Mouse (Mus musculus): ENCODE results near the gene Micu2.
A peak's percentile ranks its signal among the peaks of the same experiment; 100 is the strongest.
"Not testable (repeated sequence)": the region's sequence is repeated elsewhere in the genome, so short reads cannot be mapped to it uniquely, and the experiment has no call there.

Micu2 gene

DNA sequence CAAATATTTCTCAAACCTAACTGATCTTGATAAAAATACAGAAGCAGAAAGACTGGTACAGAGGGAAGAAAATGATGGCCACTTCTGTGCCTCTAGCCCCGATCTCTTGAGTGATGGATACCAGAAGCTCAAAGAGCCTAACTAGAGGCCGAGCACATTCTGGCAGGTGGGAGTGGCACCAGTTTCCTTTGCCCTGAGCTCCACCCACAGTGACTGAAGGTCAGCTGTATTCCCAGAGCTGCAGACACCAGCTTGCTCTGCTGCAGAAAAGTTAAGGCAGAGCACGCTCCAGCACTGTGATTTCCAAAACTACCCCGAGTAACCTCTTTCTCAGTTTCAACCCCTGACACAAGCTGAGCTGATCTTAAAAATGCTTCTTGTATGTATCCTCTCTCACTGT lies 37.2 kb downstream of the Micu2 start:
- no peak for DNase-seq (ENCODE audit: inconsistent ontology term)

DNA sequence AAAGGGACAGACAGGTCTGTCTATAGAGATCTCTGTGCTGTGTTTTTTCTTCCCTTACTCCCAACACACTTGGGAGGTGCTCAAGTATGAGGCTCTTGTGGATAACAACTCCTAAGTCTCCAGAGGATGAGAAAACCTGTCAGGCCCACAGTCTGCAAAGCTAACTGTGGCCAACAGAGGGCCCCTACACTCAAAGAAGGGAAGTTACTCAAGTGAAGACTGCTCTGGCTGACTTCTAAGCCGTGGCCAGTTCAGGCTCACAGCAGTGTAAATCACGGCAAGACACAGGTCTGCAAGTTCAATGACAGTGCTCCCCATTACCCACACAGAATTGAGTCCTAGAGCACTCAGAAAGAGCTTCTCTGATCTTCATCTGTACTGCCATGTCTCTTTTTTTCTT lies 48.0 kb downstream of the Micu2 start:
- DNase-seq (ENCODE audit: inconsistent ontology term): peak; percentile 10

DNA sequence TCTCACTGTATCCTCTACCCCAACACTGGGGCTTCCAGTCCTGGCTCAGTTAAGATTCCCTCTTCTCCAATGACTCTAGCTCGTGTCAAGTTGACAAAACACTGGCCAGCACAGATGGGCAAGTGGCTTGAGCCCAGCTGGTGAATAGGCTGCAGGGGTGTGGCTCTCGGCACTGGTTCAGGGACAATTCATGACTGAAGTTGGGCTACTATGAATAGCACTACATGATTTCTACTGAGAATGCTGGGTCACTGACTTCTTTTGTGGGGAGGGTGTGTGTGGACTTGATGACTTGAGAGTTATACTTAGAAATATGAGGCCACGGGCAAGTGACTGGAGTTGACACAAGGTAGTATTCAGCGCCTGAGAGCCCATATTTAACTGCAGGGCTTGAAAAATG lies 53.2 kb downstream of the Micu2 start:
- no peak for DNase-seq (ENCODE audit: inconsistent ontology term)

DNA sequence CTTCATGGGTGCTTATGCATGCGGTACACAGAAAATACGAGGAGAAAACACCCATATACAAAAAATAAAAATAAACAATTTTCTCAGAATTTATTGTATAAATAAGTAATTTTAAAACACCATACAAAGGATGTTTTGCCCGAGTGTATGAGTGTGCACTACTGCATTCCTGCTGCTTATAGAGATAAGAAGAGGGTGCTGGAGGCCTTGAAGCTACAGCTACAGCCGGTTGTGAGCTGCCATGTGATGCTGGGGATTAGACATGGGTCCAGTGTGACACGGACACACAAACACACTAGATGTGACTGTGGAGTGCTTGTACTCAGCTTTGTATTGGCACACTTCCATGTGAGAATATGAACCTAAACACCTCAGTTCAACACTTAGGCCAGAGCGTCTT lies 61.8 kb downstream of the Micu2 start:
- no peak for DNase-seq (ENCODE audit: inconsistent ontology term)

- DNase-seq (ENCODE audit: inconsistent ontology term): no peak
Observed at GRCm38 (mm10) chr14:57934666-57935065, 64.4 kb downstream of the Micu2 start.

DNA sequence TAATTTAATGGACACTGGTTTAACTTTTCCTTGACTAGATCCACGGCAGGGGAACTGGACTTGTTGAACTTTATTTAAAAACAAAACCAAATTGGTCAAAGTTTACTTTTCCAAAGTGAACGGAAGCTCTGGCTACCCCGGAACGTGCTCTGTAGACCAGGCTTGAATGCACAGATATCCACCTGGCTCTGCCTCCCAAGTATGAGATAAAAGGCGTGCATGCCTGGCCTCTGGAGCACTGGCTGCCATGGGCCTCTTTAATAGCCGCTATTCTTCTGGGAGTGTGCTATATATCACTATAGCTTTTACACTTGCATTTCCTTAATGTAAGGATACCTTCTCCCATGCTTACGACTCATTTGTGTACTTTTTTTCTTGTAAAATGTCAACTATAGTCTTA lies 65.5 kb downstream of the Micu2 start:
- no peak for DNase-seq (ENCODE audit: inconsistent ontology term)

GRCm38 (mm10) chr14:57932881-57933443 lies 66.1 kb downstream of the Micu2 start:
- DNase-seq (ENCODE audit: inconsistent ontology term): no peak

DNA sequence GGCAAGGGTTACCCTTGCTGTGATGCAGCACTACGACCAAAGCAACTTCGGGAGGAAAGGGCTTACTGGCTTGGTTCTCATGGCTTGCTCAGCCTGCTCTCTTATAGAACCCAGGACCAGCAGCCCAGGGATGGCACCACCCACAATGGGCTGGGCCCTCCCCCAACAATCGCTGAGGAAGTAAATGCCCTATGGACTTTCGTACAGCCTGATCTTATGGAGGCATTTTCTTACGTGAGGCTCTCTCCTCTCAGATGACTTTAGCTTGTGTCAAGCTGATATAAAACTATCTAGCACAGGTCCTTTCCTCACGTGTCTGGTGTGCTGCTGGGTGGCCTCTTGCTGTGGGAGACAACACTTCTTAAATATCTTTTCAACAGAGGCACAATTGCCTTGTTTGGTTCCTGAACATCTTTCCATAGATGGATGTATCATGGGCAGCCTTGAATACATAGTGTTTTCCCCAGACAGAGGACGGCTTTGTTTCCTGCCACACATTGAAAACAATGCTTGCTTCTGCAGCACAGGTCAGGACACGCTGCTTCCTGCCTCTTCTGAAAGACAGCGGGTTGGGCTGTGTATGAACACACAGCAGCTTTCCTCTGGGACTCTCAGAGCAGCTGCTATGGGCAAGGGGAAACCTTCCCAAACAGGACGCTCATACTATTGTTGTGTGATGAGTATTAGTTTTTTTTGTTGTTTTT lies 77.5 kb downstream of the Micu2 start:
- peak; percentile 36 for DNase-seq (ENCODE audit: inconsistent ontology term)

- no peak for DNase-seq (ENCODE audit: inconsistent ontology term)
Observed at GRCm38 (mm10) chr14:57920568-57921310, 78.3 kb downstream of the Micu2 start.

GRCm38 (mm10) chr14:57919148-57919875 lies 79.8 kb downstream of the Micu2 start:
- DNase-seq (ENCODE audit: inconsistent ontology term): no peak

GRCm38 (mm10) chr14:57915341-57915740 lies 83.7 kb downstream of the Micu2 start:
- DNase-seq (ENCODE audit: inconsistent ontology term): no peak

GRCm38 (mm10) chr14:57912211-57913007 lies 86.7 kb downstream of the Micu2 start:
- not testable (repeated sequence) for DNase-seq (ENCODE audit: inconsistent ontology term)

GRCm38 (mm10) chr14:57911787-57912186 lies 87.3 kb downstream of the Micu2 start:
- not testable (repeated sequence) for DNase-seq (ENCODE audit: inconsistent ontology term)

- DNase-seq (ENCODE audit: inconsistent ontology term): no peak
Observed at GRCm38 (mm10) chr14:57911316-57911715, 87.7 kb downstream of the Micu2 start.

DNA sequence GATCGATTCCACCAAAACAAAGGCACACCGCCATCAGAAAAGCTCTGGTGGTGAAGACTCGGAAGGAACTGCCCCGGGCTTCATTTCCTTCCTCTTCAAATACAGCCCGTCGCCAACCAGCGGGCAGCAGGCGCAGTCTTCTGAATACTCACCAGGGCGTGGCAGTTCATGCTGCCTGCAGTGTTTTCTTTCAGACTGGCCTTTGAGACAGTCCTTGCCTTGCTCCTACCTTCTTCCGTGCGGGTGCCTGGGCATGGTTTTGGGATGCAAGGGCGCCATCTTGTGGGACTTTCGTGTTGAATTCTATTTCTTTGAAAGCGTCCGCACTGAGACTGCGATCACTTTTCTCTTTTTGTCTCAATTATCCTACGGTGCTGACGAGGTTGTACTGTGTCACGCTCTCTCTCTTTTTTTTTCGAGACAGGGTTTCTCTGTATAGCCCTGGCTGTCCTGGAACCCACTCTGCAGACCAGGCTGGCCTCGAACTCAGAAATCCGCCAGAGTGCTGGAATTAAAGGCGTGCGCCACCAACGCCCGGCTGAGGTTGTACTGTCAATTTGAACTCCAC lies 88.5 kb downstream of the Micu2 start:
- DNase-seq (ENCODE audit: inconsistent ontology term): peak; percentile 80

- no peak for DNase-seq (ENCODE audit: inconsistent ontology term)
Observed at GRCm38 (mm10) chr14:57909297-57909696, 89.8 kb downstream of the Micu2 start.

- DNase-seq (ENCODE audit: inconsistent ontology term): no peak
Observed at GRCm38 (mm10) chr14:57908431-57908830, 90.6 kb downstream of the Micu2 start.

DNA sequence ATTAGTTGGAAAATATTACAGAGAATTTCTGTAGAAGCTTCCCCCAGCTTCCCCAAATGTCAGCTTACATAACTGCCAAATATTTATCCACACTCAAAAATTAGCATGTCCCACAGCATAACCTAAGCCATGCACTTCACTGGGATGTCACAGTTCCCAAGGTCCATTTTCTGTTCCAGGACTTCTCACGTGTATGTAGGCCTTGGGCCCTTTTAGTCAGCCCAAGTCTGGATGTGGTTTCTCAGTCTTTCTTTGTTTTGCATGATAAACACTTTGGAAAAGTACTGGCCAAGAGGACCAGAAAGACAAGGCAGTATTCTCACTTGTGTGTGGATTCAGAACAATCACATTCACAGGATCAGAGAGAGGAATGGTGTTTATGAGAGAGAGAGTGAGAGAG lies 97.1 kb downstream of the Micu2 start:
- no peak for DNase-seq (ENCODE audit: inconsistent ontology term)

DNA sequence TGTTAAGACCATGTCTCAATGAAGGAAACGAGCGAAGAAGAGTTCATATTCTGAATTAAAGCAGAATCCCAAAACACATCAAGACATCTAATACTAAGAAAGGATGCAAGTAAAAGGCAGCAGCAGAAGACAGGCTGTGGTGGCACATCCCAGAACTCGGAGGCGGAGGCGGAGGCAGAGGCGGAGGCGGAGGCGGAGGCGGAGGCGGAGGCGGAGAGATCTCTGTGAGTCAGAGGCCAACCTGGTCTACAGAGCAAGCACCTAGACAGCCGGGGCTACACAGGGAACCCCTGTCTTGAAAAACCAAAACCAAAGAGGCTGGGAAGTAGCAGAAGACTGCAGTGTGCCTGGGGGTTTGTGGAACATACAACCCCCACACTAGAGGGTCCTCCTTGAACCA lies 102.2 kb downstream of the Micu2 start:
- no peak for DNase-seq (ENCODE audit: inconsistent ontology term)

GRCm38 (mm10) chr14:57896088-57896871 lies 102.8 kb downstream of the Micu2 start:
- not testable (repeated sequence) for DNase-seq (ENCODE audit: inconsistent ontology term)
